Mouse (Mus musculus): ENCODE data around the gene Tmeff1.

DNA sequence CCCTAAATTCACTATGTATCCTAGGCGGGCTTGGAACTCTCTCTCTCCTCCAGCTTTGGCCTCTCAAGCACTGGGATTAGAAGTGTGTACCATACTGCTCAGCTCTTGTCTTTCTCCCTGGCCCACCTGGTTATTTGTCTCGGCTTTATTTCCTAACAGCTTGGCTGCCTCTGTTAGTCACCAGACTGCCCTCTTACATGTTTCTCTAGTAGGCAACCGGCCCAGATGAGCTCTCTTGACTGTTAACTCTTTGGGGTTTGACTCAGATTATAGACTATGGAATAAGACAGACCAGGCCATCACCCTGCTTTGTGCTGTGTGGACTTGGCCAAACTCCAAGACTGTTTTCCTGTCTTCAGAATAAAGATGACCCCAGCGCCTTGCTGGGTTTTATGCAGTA, 6.6 kb upstream of the Tmeff1 start:
- TF ChIP-seq CTCF (IDR thresholded peaks at IDR 0.05; ENCODE audit: control insufficient read depth, insufficient read depth, low read length) (no peak), POLR2A (IDR thresholded peaks at IDR 0.05; ENCODE audit: borderline replicate concordance, control insufficient read depth, low read depth, low read length) (no peak)
